Mouse (Mus musculus): ENCODE measurements around the gene Shf. TPM values are rescaled to one million over a fixed set of nuclear protein-coding genes. Genes with fewer than 3 reads are reported as not detected.

Shf gene
- polyA plus RNA-seq, 1 experiment from 2014 or later, result 3.5 TPM

- Histone ChIP-seq H3K9ac (ENCODE audit: low read depth, low read length) (no peak overlapping the region), H3K4me2 (replicated peaks; ENCODE audit: low read depth, low read length) (no peak overlapping the region), H3K27ac (ENCODE audit: low read depth, low read length) (no peak overlapping the region), H3K4me1 (ENCODE audit: control insufficient read depth, insufficient read depth, low read length) (no peaks in the 10 kb centered on the region), H3K4me3 (ENCODE audit: low read length) (no peak overlapping the region), H3K27me3 (ENCODE audit: control insufficient read depth, insufficient read depth, low read length) (no peaks in the 10 kb centered on the region), H3K36me3 (ENCODE audit: control insufficient read depth, insufficient read depth, low read length) (no peaks in the 10 kb centered on the region), H3K9me3 (ENCODE audit: control insufficient read depth, low read length) (no peaks in the 10 kb centered on the region)
- ATAC-seq (ENCODE audit: low FRiP score, low TSS enrichment), result no peak
- WGBS, result 61% methylated on average over 3 of the region's 3 CpGs
Measured at GRCm38 (mm10) chr2:122323960-122324359, 45.0 kb downstream of the Shf start.

GRCm38 (mm10) chr2:122317384-122317783, 51.6 kb downstream of the Shf start:
- Histone ChIP-seq H3K4me1 (ENCODE audit: control insufficient read depth, insufficient read depth, low read length) (no peaks in the 10 kb centered on the region; the same call in 1 of the 2 replicates), H3K9me3 (ENCODE audit: control insufficient read depth, low read length) (no peaks in the 10 kb centered on the region), H3K27ac (ENCODE audit: low read depth, low read length) (no peak overlapping the region), H3K4me3 (ENCODE audit: low read length) (no peak overlapping the region), H3K27me3 (ENCODE audit: control insufficient read depth, insufficient read depth, low read length) (peaks cover 29% of the 10 kb centered on the region), H3K36me3 (ENCODE audit: control insufficient read depth, insufficient read depth, low read length) (no peaks in the 10 kb centered on the region), H3K4me2 (replicated peaks; ENCODE audit: low read depth, low read length) (no peak overlapping the region), H3K9ac (ENCODE audit: low read depth, low read length) (no peak overlapping the region)
- ATAC-seq (ENCODE audit: low FRiP score, low TSS enrichment), result no peak
- WGBS, result 57% methylated on average over 4 of the region's 4 CpGs

- no peaks in the 10 kb centered on the region for H3K36me3 ChIP-seq (ENCODE audit: control insufficient read depth, insufficient read depth, low read length)
- H3K4me1 ChIP-seq (ENCODE audit: control insufficient read depth, insufficient read depth, low read length), result no peaks in the 10 kb centered on the region; the same call in 1 of the 2 replicates
- no peak for ATAC-seq (ENCODE audit: low FRiP score, low TSS enrichment)
- H3K9me3 ChIP-seq (ENCODE audit: control insufficient read depth, low read length), result no peaks in the 10 kb centered on the region
- H3K27ac ChIP-seq (ENCODE audit: low read depth, low read length), result no peak within 1 kb of the TSS
- H3K4me2 ChIP-seq (replicated peaks; ENCODE audit: low read depth, low read length), result no peak within 1 kb of the TSS
- WGBS, result 84% methylated on average over 7 of the region's 7 CpGs
- no peak within 1 kb of the TSS for H3K9ac ChIP-seq (ENCODE audit: low read depth, low read length)
- peaks cover 45% of the 10 kb centered on the region for H3K27me3 ChIP-seq (ENCODE audit: control insufficient read depth, insufficient read depth, low read length)
- H3K4me3 ChIP-seq (ENCODE audit: low read length), result no peak within 1 kb of the TSS
Measured at GRCm38 (mm10) chr2:122315372-122315771, 53.6 kb downstream of the Shf start, which contains the start of gene Duox1. Duox1 (plus strand) TSS chr2:122315672.

GRCm38 (mm10) chr2:122313536-122313935, 55.4 kb downstream of the Shf start, which contains the start of gene Duoxa1:
Duoxa1 (minus strand) TSS chr2:122313730.
- H3K27ac ChIP-seq (ENCODE audit: low read depth, low read length), result no peak within 1 kb of the TSS
- H3K27me3 ChIP-seq (ENCODE audit: control insufficient read depth, insufficient read depth, low read length), result peaks cover 53% of the 10 kb centered on the region
- H3K36me3 ChIP-seq (ENCODE audit: control insufficient read depth, insufficient read depth, low read length), result no peaks in the 10 kb centered on the region
- no peaks in the 10 kb centered on the region for H3K9me3 ChIP-seq (ENCODE audit: control insufficient read depth, low read length)
- WGBS, result 2% methylated on average over 24 of the region's 24 CpGs
- H3K4me2 ChIP-seq (replicated peaks; ENCODE audit: low read depth, low read length), result peak within 1 kb of the TSS; percentile 38
- H3K4me3 ChIP-seq (ENCODE audit: low read length), result peak within 1 kb of the TSS; percentile 20
- H3K9ac ChIP-seq (ENCODE audit: low read depth, low read length), result no peak within 1 kb of the TSS
- H3K4me1 ChIP-seq (ENCODE audit: control insufficient read depth, insufficient read depth, low read length), result no peaks in the 10 kb centered on the region; the same call in 1 of the 2 replicates
- peak; percentile 20; the same call in 1 of the 2 replicates for ATAC-seq (ENCODE audit: low FRiP score, low TSS enrichment)

GRCm38 (mm10) chr2:122312722-122313417, 56.1 kb downstream of the Shf start:
- Histone ChIP-seq H3K4me1 (ENCODE audit: control insufficient read depth, insufficient read depth, low read length) (no peaks in the 10 kb centered on the region; the same call in 1 of the 2 replicates), H3K27me3 (ENCODE audit: control insufficient read depth, insufficient read depth, low read length) (peaks cover 54% of the 10 kb centered on the region), H3K9ac (ENCODE audit: low read depth, low read length) (no peak overlapping the region), H3K4me3 (ENCODE audit: low read length) (peak overlapping the region; percentile 20), H3K27ac (ENCODE audit: low read depth, low read length) (no peak overlapping the region), H3K36me3 (ENCODE audit: control insufficient read depth, insufficient read depth, low read length) (no peaks in the 10 kb centered on the region), H3K9me3 (ENCODE audit: control insufficient read depth, low read length) (no peaks in the 10 kb centered on the region), H3K4me2 (replicated peaks; ENCODE audit: low read depth, low read length) (peak overlapping the region; percentile 38)
- WGBS, result 6% methylated on average over 27 of the region's 27 CpGs
- peak; percentile 62 for ATAC-seq (ENCODE audit: low FRiP score, low TSS enrichment)

GRCm38 (mm10) chr2:122311561-122311960, 57.4 kb downstream of the Shf start:
- Histone ChIP-seq H3K4me3 (ENCODE audit: low read length) (no peak overlapping the region), H3K4me2 (replicated peaks; ENCODE audit: low read depth, low read length) (no peak overlapping the region), H3K4me1 (ENCODE audit: control insufficient read depth, insufficient read depth, low read length) (no peaks in the 10 kb centered on the region; the same call in 1 of the 2 replicates), H3K27me3 (ENCODE audit: control insufficient read depth, insufficient read depth, low read length) (peaks cover 57% of the 10 kb centered on the region), H3K9ac (ENCODE audit: low read depth, low read length) (no peak overlapping the region), H3K36me3 (ENCODE audit: control insufficient read depth, insufficient read depth, low read length) (no peaks in the 10 kb centered on the region), H3K9me3 (ENCODE audit: control insufficient read depth, low read length) (no peaks in the 10 kb centered on the region), H3K27ac (ENCODE audit: low read depth, low read length) (no peak overlapping the region)
- 46% methylated on average over 2 of the region's 2 CpGs for WGBS
- no peak for ATAC-seq (ENCODE audit: low FRiP score, low TSS enrichment)

- WGBS, result 47% methylated on average over 3 of the region's 3 CpGs
- no peaks in the 10 kb centered on the region for H3K9me3 ChIP-seq (ENCODE audit: control insufficient read depth, low read length)
- H3K4me1 ChIP-seq (ENCODE audit: control insufficient read depth, insufficient read depth, low read length), result no peaks in the 10 kb centered on the region; the same call in 1 of the 2 replicates
- no peak overlapping the region for H3K4me3 ChIP-seq (ENCODE audit: low read length)
- no peak for ATAC-seq (ENCODE audit: low FRiP score, low TSS enrichment)
- H3K27ac ChIP-seq (ENCODE audit: low read depth, low read length), result no peak overlapping the region
- peaks cover 49% of the 10 kb centered on the region for H3K27me3 ChIP-seq (ENCODE audit: control insufficient read depth, insufficient read depth, low read length)
- H3K36me3 ChIP-seq (ENCODE audit: control insufficient read depth, insufficient read depth, low read length), result no peaks in the 10 kb centered on the region
- H3K9ac ChIP-seq (ENCODE audit: low read depth, low read length), result no peak overlapping the region
- no peak overlapping the region for H3K4me2 ChIP-seq (replicated peaks; ENCODE audit: low read depth, low read length)
Measured at GRCm38 (mm10) chr2:122309647-122310046, 59.3 kb downstream of the Shf start.

GRCm38 (mm10) chr2:122306184-122306583, 62.8 kb downstream of the Shf start:
- 56% methylated on average over 4 of the region's 4 CpGs for WGBS
- H3K27me3 ChIP-seq (ENCODE audit: control insufficient read depth, insufficient read depth, low read length), result peaks cover 41% of the 10 kb centered on the region

GRCm38 (mm10) chr2:122305097-122305892, 63.7 kb downstream of the Shf start:
- peaks cover 8% of the 10 kb centered on the region for H3K4me1 ChIP-seq (ENCODE audit: control insufficient read depth, insufficient read depth, low read length)
- H3K36me3 ChIP-seq (ENCODE audit: control insufficient read depth, insufficient read depth, low read length), result no peaks in the 10 kb centered on the region
- H3K9ac ChIP-seq (ENCODE audit: low read depth, low read length), result no peak overlapping the region
- no peak overlapping the region for H3K27ac ChIP-seq (ENCODE audit: low read depth, low read length)
- no peaks in the 10 kb centered on the region for H3K9me3 ChIP-seq (ENCODE audit: control insufficient read depth, low read length)
- peaks cover 45% of the 10 kb centered on the region for H3K27me3 ChIP-seq (ENCODE audit: control insufficient read depth, insufficient read depth, low read length)
- H3K4me3 ChIP-seq (ENCODE audit: low read length), result no peak overlapping the region
- 82% methylated on average over 16 of the region's 16 CpGs for WGBS
- ATAC-seq (ENCODE audit: low FRiP score, low TSS enrichment), result no peak
- H3K4me2 ChIP-seq (replicated peaks; ENCODE audit: low read depth, low read length), result no peak overlapping the region

More at GRCm38 (mm10) chr2:122306184-122306583, 62.8 kb downstream of the Shf start:
- H3K9ac ChIP-seq (ENCODE audit: low read depth, low read length), result no peak overlapping the region
- no peak overlapping the region for H3K4me2 ChIP-seq (replicated peaks; ENCODE audit: low read depth, low read length)
- H3K9me3 ChIP-seq (ENCODE audit: control insufficient read depth, low read length), result no peaks in the 10 kb centered on the region
- ATAC-seq (ENCODE audit: low FRiP score, low TSS enrichment), result no peak
- peaks cover 6% of the 10 kb centered on the region for H3K4me1 ChIP-seq (ENCODE audit: control insufficient read depth, insufficient read depth, low read length)
- H3K36me3 ChIP-seq (ENCODE audit: control insufficient read depth, insufficient read depth, low read length), result no peaks in the 10 kb centered on the region
- H3K27ac ChIP-seq (ENCODE audit: low read depth, low read length), result no peak overlapping the region
- no peak overlapping the region for H3K4me3 ChIP-seq (ENCODE audit: low read length)

Measured in kidney, embryonic 14.5 days (tissue).